Mouse (Mus musculus): ENCODE measurements at regions not wholly inside any gene's neighbourhood (a gene's known extent, or its start where the extent isn't known, plus 50 kb on each side); places are given as distances from the start of the nearest gene placed in this dataset.

GRCm38 (mm10) chr10:17415112-17415511 is 307.9 kb upstream of the Cited2 start:
- no peaks in the 10 kb centered on the region for H3K27me3 ChIP-seq (ENCODE audit: control insufficient read depth, insufficient read depth, low read length)
- 83% methylated on average over 3 of the region's 3 CpGs for WGBS
- H3K4me2 ChIP-seq (replicated peaks; ENCODE audit: low read depth, low read length), result no peak overlapping the region
- no peak overlapping the region for H3K4me3 ChIP-seq (ENCODE audit: low read length)
- H3K9me3 ChIP-seq (ENCODE audit: control insufficient read depth, low read length), result no peaks in the 10 kb centered on the region
- no peaks in the 10 kb centered on the region; the same call in 1 of the 2 replicates for H3K4me1 ChIP-seq (ENCODE audit: control insufficient read depth, insufficient read depth, low read length)
- H3K36me3 ChIP-seq (ENCODE audit: control insufficient read depth, insufficient read depth, low read length), result no peaks in the 10 kb centered on the region
- ATAC-seq (ENCODE audit: low FRiP score, low TSS enrichment), result no peak
- no peak overlapping the region for H3K9ac ChIP-seq (ENCODE audit: low read depth, low read length)
- no peak overlapping the region for H3K27ac ChIP-seq (ENCODE audit: low read depth, low read length)

GRCm38 (mm10) chr10:17416121-17416520 is 306.9 kb upstream of the Cited2 start:
- H3K9me3 ChIP-seq (ENCODE audit: control insufficient read depth, low read length), result no peaks in the 10 kb centered on the region
- no peaks in the 10 kb centered on the region for H3K27me3 ChIP-seq (ENCODE audit: control insufficient read depth, insufficient read depth, low read length)
- ATAC-seq (ENCODE audit: low FRiP score, low TSS enrichment), result no peak
- H3K4me2 ChIP-seq (replicated peaks; ENCODE audit: low read depth, low read length), result no peak overlapping the region
- H3K4me1 ChIP-seq (ENCODE audit: control insufficient read depth, insufficient read depth, low read length), result no peaks in the 10 kb centered on the region; the same call in 1 of the 2 replicates
- no peak overlapping the region for H3K4me3 ChIP-seq (ENCODE audit: low read length)
- no peak overlapping the region for H3K9ac ChIP-seq (ENCODE audit: low read depth, low read length)
- H3K36me3 ChIP-seq (ENCODE audit: control insufficient read depth, insufficient read depth, low read length), result no peaks in the 10 kb centered on the region
- H3K27ac ChIP-seq (ENCODE audit: low read depth, low read length), result no peak overlapping the region
- WGBS, result 52% methylated on average over 1 of the region's 1 CpGs

GRCm38 (mm10) chr10:17417394-17417793 is 305.6 kb upstream of the Cited2 start:
- 76% methylated on average over 1 of the region's 1 CpGs for WGBS
- no peak overlapping the region for H3K4me3 ChIP-seq (ENCODE audit: low read length)
- H3K27me3 ChIP-seq (ENCODE audit: control insufficient read depth, insufficient read depth, low read length), result no peaks in the 10 kb centered on the region
- no peaks in the 10 kb centered on the region for H3K36me3 ChIP-seq (ENCODE audit: control insufficient read depth, insufficient read depth, low read length)
- no peak overlapping the region for H3K27ac ChIP-seq (ENCODE audit: low read depth, low read length)
- ATAC-seq (ENCODE audit: low FRiP score, low TSS enrichment), result no peak
- H3K4me1 ChIP-seq (ENCODE audit: control insufficient read depth, insufficient read depth, low read length), result no peaks in the 10 kb centered on the region
- no peak overlapping the region for H3K4me2 ChIP-seq (replicated peaks; ENCODE audit: low read depth, low read length)
- H3K9ac ChIP-seq (ENCODE audit: low read depth, low read length), result no peak overlapping the region
- no peaks in the 10 kb centered on the region for H3K9me3 ChIP-seq (ENCODE audit: control insufficient read depth, low read length)

DNA sequence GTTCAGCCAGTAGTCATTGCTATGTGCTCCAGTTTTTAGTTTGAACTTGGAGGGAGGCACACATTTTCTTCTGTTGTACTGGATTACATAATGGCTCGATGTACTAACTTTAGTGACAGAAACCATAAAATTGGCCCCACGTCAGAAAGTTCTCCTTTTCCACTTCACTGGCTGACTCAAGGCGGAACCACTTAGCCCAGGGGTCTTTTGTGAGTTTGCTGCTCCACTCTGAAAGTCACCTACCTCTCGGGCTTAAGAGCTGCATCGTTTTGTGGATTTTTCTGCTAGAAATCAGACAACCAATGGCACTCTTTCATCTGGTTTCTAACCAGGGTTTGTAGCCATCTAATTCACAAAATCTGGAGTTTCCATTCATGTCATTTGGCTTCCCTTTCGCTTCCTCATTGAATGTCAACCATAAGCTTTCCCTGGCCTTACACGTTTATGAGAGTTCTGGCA is 304.8 kb upstream of the Cited2 start:
- no peaks in the 10 kb centered on the region for H3K27me3 ChIP-seq (ENCODE audit: control insufficient read depth, insufficient read depth, low read length)
- no peak overlapping the region for H3K4me2 ChIP-seq (replicated peaks; ENCODE audit: low read depth, low read length)
- WGBS, result 54% methylated on average over 7 of the region's 7 CpGs
- no peak overlapping the region for H3K9ac ChIP-seq (ENCODE audit: low read depth, low read length)
- no peak for ATAC-seq (ENCODE audit: low FRiP score, low TSS enrichment)
- H3K9me3 ChIP-seq (ENCODE audit: control insufficient read depth, low read length), result no peaks in the 10 kb centered on the region
- no peaks in the 10 kb centered on the region for H3K4me1 ChIP-seq (ENCODE audit: control insufficient read depth, insufficient read depth, low read length)
- no peak overlapping the region for H3K4me3 ChIP-seq (ENCODE audit: low read length)
- no peak overlapping the region for H3K27ac ChIP-seq (ENCODE audit: low read depth, low read length)
- no peaks in the 10 kb centered on the region for H3K36me3 ChIP-seq (ENCODE audit: control insufficient read depth, insufficient read depth, low read length)

- Histone ChIP-seq H3K4me1 (ENCODE audit: control insufficient read depth, insufficient read depth, low read length) (0 out of 2 replicates have a peak, but pooled peaks cover 2% of the 10 kb centered on the region), H3K4me2 (replicated peaks; ENCODE audit: low read depth, low read length) (no peak overlapping the region), H3K36me3 (ENCODE audit: control insufficient read depth, insufficient read depth, low read length) (no peaks in the 10 kb centered on the region), H3K4me3 (ENCODE audit: low read length) (no peak overlapping the region), H3K9me3 (ENCODE audit: control insufficient read depth, low read length) (no peaks in the 10 kb centered on the region), H3K27ac (ENCODE audit: low read depth, low read length) (no peak overlapping the region), H3K27me3 (ENCODE audit: control insufficient read depth, insufficient read depth, low read length) (no peaks in the 10 kb centered on the region), H3K9ac (ENCODE audit: low read depth, low read length) (no peak overlapping the region)
- ATAC-seq (ENCODE audit: low FRiP score, low TSS enrichment), result no peak
- WGBS, result 33% methylated on average over 4 of the region's 4 CpGs
Measured at GRCm38 (mm10) chr10:17423584-17424278, 299.3 kb upstream of the Cited2 start.

GRCm38 (mm10) chr10:17426197-17426596 is 296.8 kb upstream of the Cited2 start:
- no peak overlapping the region for H3K9ac ChIP-seq (ENCODE audit: low read depth, low read length)
- peak; percentile 73 for ATAC-seq (ENCODE audit: low FRiP score, low TSS enrichment)

GRCm38 (mm10) chr10:17427316-17427715 is 295.7 kb upstream of the Cited2 start:
- no peaks in the 10 kb centered on the region for H3K9me3 ChIP-seq (ENCODE audit: control insufficient read depth, low read length)
- no peak overlapping the region for H3K4me3 ChIP-seq (ENCODE audit: low read length)
- no peak overlapping the region for H3K9ac ChIP-seq (ENCODE audit: low read depth, low read length)
- H3K4me2 ChIP-seq (replicated peaks; ENCODE audit: low read depth, low read length), result no peak overlapping the region
- 0 out of 2 replicates have a peak, but pooled peaks cover 2% of the 10 kb centered on the region for H3K4me1 ChIP-seq (ENCODE audit: control insufficient read depth, insufficient read depth, low read length)
- no peaks in the 10 kb centered on the region for H3K27me3 ChIP-seq (ENCODE audit: control insufficient read depth, insufficient read depth, low read length)
- ATAC-seq (ENCODE audit: low FRiP score, low TSS enrichment), result no peak
- H3K27ac ChIP-seq (ENCODE audit: low read depth, low read length), result no peak overlapping the region
- H3K36me3 ChIP-seq (ENCODE audit: control insufficient read depth, insufficient read depth, low read length), result no peaks in the 10 kb centered on the region

More at GRCm38 (mm10) chr10:17426197-17426596, 296.8 kb upstream of the Cited2 start:
- 0 out of 2 replicates have a peak, but pooled peaks cover 2% of the 10 kb centered on the region for H3K4me1 ChIP-seq (ENCODE audit: control insufficient read depth, insufficient read depth, low read length)
- WGBS, result 29% methylated on average over 3 of the region's 3 CpGs
- no peaks in the 10 kb centered on the region for H3K27me3 ChIP-seq (ENCODE audit: control insufficient read depth, insufficient read depth, low read length)
- H3K27ac ChIP-seq (ENCODE audit: low read depth, low read length), result no peak overlapping the region
- H3K4me3 ChIP-seq (ENCODE audit: low read length), result no peak overlapping the region
- H3K4me2 ChIP-seq (replicated peaks; ENCODE audit: low read depth, low read length), result no peak overlapping the region
- H3K36me3 ChIP-seq (ENCODE audit: control insufficient read depth, insufficient read depth, low read length), result no peaks in the 10 kb centered on the region
- H3K9me3 ChIP-seq (ENCODE audit: control insufficient read depth, low read length), result no peaks in the 10 kb centered on the region

GRCm38 (mm10) chr10:17428315-17428714 is 294.7 kb upstream of the Cited2 start:
- H3K4me1 ChIP-seq (ENCODE audit: control insufficient read depth, insufficient read depth, low read length), result 0 out of 2 replicates have a peak, but pooled peaks cover 2% of the 10 kb centered on the region
- no peak overlapping the region for H3K4me2 ChIP-seq (replicated peaks; ENCODE audit: low read depth, low read length)
- no peak for ATAC-seq (ENCODE audit: low FRiP score, low TSS enrichment)
- no peaks in the 10 kb centered on the region for H3K36me3 ChIP-seq (ENCODE audit: control insufficient read depth, insufficient read depth, low read length)
- no peaks in the 10 kb centered on the region for H3K27me3 ChIP-seq (ENCODE audit: control insufficient read depth, insufficient read depth, low read length)
- WGBS, result 74% methylated on average over 3 of the region's 3 CpGs
- no peak overlapping the region for H3K4me3 ChIP-seq (ENCODE audit: low read length)
- H3K27ac ChIP-seq (ENCODE audit: low read depth, low read length), result no peak overlapping the region
- H3K9me3 ChIP-seq (ENCODE audit: control insufficient read depth, low read length), result no peaks in the 10 kb centered on the region
- no peak overlapping the region for H3K9ac ChIP-seq (ENCODE audit: low read depth, low read length)

GRCm38 (mm10) chr10:17431068-17431467 is 291.9 kb upstream of the Cited2 start:
- no peaks in the 10 kb centered on the region for H3K27me3 ChIP-seq (ENCODE audit: control insufficient read depth, insufficient read depth, low read length)
- WGBS, result 72% methylated on average over 8 of the region's 8 CpGs
- no peaks in the 10 kb centered on the region for H3K36me3 ChIP-seq (ENCODE audit: control insufficient read depth, insufficient read depth, low read length)
- ATAC-seq (ENCODE audit: low FRiP score, low TSS enrichment), result no peak
- H3K4me2 ChIP-seq (replicated peaks; ENCODE audit: low read depth, low read length), result no peak overlapping the region
- no peak overlapping the region for H3K4me3 ChIP-seq (ENCODE audit: low read length)
- no peak overlapping the region for H3K9ac ChIP-seq (ENCODE audit: low read depth, low read length)
- no peaks in the 10 kb centered on the region for H3K9me3 ChIP-seq (ENCODE audit: control insufficient read depth, low read length)
- no peaks in the 10 kb centered on the region for H3K4me1 ChIP-seq (ENCODE audit: control insufficient read depth, insufficient read depth, low read length)
- H3K27ac ChIP-seq (ENCODE audit: low read depth, low read length), result no peak overlapping the region
